Mouse (Mus musculus): ENCODE measurements around the gene Mief2. TPM values are rescaled to one million over a fixed set of nuclear protein-coding genes. Genes with fewer than 3 reads are reported as not detected.
A peak's percentile ranks its signal among the peaks of the same experiment; 100 is the strongest.

The Mief2 gene
- polyA plus RNA-seq (2012; ENCODE audit: insufficient read depth, low replicate concordance) = 10.2 and 20.6 TPM in 2 replicates

- H3K4me1 ChIP-seq = peaks cover 53% of the 10 kb centered on the region
- H3K4me3 ChIP-seq (replicated peaks) = peak within 1 kb of the TSS; percentile 99
- H3K27me3 ChIP-seq (replicated peaks) = no peaks in the 10 kb centered on the region
- peaks cover 60% of the 10 kb centered on the region for H3K36me3 ChIP-seq (replicated peaks; ENCODE audit: low read length)
- no peaks in the 10 kb centered on the region for H3K9me3 ChIP-seq
- TF ChIP-seq FLI1 (IDR thresholded peaks at IDR 0.05; ENCODE audit: low read length) (0 out of 2 replicates have a peak, but pooled peaks have one; percentile 14), GATA1 (IDR thresholded peaks at IDR 0.05; ENCODE audit: borderline replicate concordance, low read length) (no peak)
Observed at GRCm38 (mm10) chr11:60728260-60728761, at the start of gene Mief2. Mief2 (plus strand) TSS chr11:60728398.

DNA sequence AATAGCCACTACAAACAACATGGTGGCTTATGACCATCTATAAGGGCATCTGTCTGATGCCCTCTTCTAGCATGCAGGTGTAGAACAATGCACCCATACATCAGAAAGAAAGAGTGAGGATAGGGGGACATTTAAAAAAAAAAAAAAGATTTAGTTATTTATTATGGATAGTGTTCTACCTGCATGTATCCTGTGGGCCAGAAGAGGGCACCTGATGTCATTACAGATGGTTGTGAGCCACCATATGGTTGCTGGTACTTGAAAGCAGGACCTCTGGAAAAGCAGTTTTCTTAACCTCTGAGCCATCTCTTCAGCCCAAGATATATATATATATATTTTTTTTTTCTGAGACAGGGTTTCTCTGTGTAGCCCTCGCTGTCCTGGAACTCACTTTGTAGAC, 32.0 kb upstream of the Mief2 start:
- no peaks in the 10 kb centered on the region for H3K9me3 ChIP-seq
- no peak overlapping the region for H3K4me3 ChIP-seq (replicated peaks)
- H3K36me3 ChIP-seq (replicated peaks; ENCODE audit: low read length) = no peaks in the 10 kb centered on the region
- TF ChIP-seq FLI1 (IDR thresholded peaks at IDR 0.05; ENCODE audit: low read length) (no peak), GATA1 (IDR thresholded peaks at IDR 0.05; ENCODE audit: borderline replicate concordance, low read length) (no peak)
- H3K27me3 ChIP-seq (replicated peaks) = peaks cover 15% of the 10 kb centered on the region
- H3K4me1 ChIP-seq = peaks cover 23% of the 10 kb centered on the region

DNA sequence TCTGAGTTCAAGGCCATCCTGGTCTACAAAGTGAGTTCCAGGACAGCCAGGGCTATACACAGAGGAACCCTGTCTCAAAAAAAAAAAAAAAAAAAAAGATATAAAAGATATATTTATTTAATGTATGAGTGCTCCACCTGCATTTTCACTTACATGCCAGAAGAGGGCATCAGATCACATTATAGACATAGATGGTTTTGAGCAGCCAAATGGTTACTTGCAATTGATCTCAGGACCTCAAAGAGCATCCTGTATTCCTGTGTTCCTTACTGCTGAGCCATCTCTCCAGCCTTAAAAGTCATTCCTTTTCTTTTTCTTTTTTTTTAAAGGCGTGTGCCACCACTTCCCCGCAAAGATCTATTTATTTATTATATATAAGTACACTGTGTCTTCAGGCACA, 30.6 kb upstream of the Mief2 start:
- no peaks in the 10 kb centered on the region for H3K9me3 ChIP-seq
- no peaks in the 10 kb centered on the region for H3K36me3 ChIP-seq (replicated peaks; ENCODE audit: low read length)
- peaks cover 37% of the 10 kb centered on the region for H3K4me1 ChIP-seq
- H3K27me3 ChIP-seq (replicated peaks) = peaks cover 17% of the 10 kb centered on the region
- TF ChIP-seq FLI1 (IDR thresholded peaks at IDR 0.05; ENCODE audit: low read length) (no peak), GATA1 (IDR thresholded peaks at IDR 0.05; ENCODE audit: borderline replicate concordance, low read length) (no peak)
- H3K4me3 ChIP-seq (replicated peaks) = no peak overlapping the region

- peak overlapping the region; percentile 93 for H3K4me3 ChIP-seq (replicated peaks)
- TF ChIP-seq GATA1 (IDR thresholded peaks at IDR 0.05; ENCODE audit: borderline replicate concordance, low read length) = no peak
- no peak for TF ChIP-seq FLI1 (IDR thresholded peaks at IDR 0.05; ENCODE audit: low read length)
- H3K4me1 ChIP-seq = peaks cover 51% of the 10 kb centered on the region
- no peaks in the 10 kb centered on the region for H3K9me3 ChIP-seq
- peaks cover 18% of the 10 kb centered on the region for H3K27me3 ChIP-seq (replicated peaks)
- H3K36me3 ChIP-seq (replicated peaks; ENCODE audit: low read length) = peaks cover 1% of the 10 kb centered on the region
Observed at GRCm38 (mm10) chr11:60698806-60699523, 29.2 kb upstream of the Mief2 start.

DNA sequence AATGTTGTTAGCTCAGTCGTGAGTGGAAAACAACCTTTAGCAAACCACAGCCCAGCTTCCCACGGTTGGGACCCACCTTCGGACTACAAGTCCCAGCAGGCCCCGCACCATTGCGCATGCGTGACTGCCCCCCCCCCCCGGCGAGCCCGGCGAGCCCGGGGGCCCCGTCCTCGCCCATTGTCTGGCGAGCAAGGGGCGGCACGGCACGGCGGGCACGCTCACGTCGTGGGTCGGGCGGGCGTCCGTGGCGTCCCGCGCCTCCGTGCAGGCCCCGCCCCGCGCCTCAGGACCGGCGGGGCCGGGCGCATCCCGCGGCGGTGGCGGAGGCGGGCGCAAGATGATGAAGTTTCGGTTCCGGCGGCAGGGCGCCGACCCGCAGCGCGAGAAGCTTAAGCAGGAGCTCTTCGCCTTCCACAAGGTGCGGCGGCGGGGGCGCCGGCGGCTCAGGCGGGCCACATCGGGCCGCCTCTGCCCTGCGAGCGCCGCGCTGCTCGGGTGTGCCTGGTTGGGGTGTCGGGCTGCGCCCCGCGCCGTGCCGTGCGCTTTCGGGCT, 28.6 kb upstream of the Mief2 start, which contains the start of gene Llgl1:
Gene Llgl1, plus strand, starts transcription at position 200 of the 552 bp plus-strand sequence.
- no peak for TF ChIP-seq FLI1 (IDR thresholded peaks at IDR 0.05; ENCODE audit: low read length)
- no peak for TF ChIP-seq GATA1 (IDR thresholded peaks at IDR 0.05; ENCODE audit: borderline replicate concordance, low read length)
- Histone ChIP-seq H3K36me3 (replicated peaks; ENCODE audit: low read length) (peaks cover 8% of the 10 kb centered on the region), H3K4me1 (peaks cover 56% of the 10 kb centered on the region), H3K9me3 (no peaks in the 10 kb centered on the region), H3K4me3 (replicated peaks) (peak within 1 kb of the TSS; percentile 93), H3K27me3 (replicated peaks) (peaks cover 18% of the 10 kb centered on the region)

DNA sequence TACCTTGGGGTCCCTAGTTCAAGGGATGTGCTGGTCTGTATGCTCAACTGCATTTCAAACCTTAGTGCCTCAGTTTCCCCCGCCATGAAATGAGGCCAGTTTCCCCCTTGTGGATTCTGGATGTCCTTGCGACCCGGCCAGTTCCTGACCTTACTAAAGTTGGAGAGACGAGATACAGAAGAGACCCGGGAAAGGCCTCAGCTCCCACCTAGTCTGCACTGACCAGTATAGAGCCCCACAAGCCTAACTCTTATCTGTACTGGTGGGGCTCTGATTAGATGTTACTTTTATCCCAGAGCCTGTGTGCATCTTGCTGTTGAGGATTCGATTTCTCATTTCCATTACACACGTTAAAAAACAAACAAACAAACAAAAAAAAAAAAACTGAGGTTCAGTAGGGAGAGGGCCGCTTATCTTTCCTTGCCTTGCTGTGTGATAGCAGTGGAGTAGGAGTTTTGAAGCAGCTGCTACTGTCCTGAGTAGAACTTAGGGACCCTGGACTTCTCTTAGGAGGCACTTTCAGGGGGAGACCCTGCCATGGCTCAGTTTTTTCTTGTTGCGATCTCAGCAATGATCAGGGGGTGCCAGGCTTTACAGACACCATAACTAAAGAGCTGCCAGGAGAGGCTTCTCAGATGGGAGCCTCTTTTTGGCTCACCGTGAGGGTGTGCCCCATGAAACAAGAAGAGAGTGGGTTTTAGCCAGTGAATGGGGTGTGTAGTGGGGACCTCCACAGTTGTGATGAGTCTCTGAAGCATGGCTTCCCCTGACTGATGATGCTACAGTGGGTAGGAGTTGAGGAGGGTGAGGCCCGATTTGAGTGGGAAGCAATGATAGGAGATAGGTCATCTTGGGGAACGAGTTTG, 27.6 kb upstream of the Mief2 start:
- Histone ChIP-seq H3K4me1 (peaks cover 56% of the 10 kb centered on the region), H3K9me3 (no peaks in the 10 kb centered on the region), H3K4me3 (replicated peaks) (peak overlapping the region; percentile 93), H3K27me3 (replicated peaks) (peaks cover 15% of the 10 kb centered on the region), H3K36me3 (replicated peaks; ENCODE audit: low read length) (peaks cover 16% of the 10 kb centered on the region)
- TF ChIP-seq GATA1 (IDR thresholded peaks at IDR 0.05; ENCODE audit: borderline replicate concordance, low read length) (no peak), FLI1 (IDR thresholded peaks at IDR 0.05; ENCODE audit: low read length) (no peak)

DNA sequence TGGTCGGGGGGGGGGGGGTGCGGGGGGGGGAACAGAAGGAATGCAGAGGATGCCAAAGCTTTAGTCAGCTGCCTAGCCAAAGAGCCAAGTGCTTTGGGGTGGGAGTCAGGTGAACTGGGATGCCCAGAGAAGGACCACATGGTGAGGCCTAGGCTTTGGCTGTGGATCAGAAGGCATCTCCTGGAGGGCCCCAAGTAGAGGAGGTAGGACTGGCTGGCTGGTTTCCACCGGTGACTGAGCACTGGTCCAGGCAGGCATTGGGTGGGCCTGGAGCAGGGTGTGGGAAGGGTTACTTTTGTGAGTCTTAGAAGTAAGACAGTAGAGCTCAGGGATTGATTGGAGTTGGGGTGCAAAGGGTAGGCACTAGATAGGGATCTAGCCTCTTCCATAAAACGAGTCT, 26.6 kb upstream of the Mief2 start:
- no peak for TF ChIP-seq GATA1 (IDR thresholded peaks at IDR 0.05; ENCODE audit: borderline replicate concordance, low read length)
- no peak for TF ChIP-seq FLI1 (IDR thresholded peaks at IDR 0.05; ENCODE audit: low read length)
- no peaks in the 10 kb centered on the region for H3K9me3 ChIP-seq
- peaks cover 15% of the 10 kb centered on the region for H3K27me3 ChIP-seq (replicated peaks)
- no peak overlapping the region for H3K4me3 ChIP-seq (replicated peaks)
- H3K4me1 ChIP-seq = peaks cover 56% of the 10 kb centered on the region
- peaks cover 26% of the 10 kb centered on the region for H3K36me3 ChIP-seq (replicated peaks; ENCODE audit: low read length)

DNA sequence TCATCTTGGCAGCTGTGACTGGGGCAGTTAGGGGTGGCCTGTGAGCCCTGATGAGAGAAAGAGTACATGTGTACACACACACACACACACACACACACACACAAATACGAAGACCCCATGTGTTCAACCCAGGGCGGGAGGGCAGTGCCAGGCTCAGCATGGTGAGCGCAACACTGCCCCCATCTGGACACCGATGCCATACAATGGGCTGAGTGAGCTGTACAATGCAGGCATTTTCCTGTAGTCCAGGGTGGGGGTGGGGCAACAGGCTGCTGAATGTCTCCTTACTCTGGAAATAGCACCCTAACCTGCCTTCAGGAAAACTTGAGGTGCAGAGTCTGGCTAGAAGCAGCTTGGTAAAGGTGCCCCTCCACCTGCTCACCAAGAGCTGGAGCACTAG, 25.1 kb upstream of the Mief2 start:
- H3K4me3 ChIP-seq (replicated peaks) = peak overlapping the region; percentile 23
- H3K27me3 ChIP-seq (replicated peaks) = peaks cover 15% of the 10 kb centered on the region
- TF ChIP-seq FLI1 (IDR thresholded peaks at IDR 0.05; ENCODE audit: low read length) = no peak
- TF ChIP-seq GATA1 (IDR thresholded peaks at IDR 0.05; ENCODE audit: borderline replicate concordance, low read length) = no peak
- peaks cover 41% of the 10 kb centered on the region for H3K36me3 ChIP-seq (replicated peaks; ENCODE audit: low read length)
- peaks cover 66% of the 10 kb centered on the region for H3K4me1 ChIP-seq
- H3K9me3 ChIP-seq = no peaks in the 10 kb centered on the region

DNA sequence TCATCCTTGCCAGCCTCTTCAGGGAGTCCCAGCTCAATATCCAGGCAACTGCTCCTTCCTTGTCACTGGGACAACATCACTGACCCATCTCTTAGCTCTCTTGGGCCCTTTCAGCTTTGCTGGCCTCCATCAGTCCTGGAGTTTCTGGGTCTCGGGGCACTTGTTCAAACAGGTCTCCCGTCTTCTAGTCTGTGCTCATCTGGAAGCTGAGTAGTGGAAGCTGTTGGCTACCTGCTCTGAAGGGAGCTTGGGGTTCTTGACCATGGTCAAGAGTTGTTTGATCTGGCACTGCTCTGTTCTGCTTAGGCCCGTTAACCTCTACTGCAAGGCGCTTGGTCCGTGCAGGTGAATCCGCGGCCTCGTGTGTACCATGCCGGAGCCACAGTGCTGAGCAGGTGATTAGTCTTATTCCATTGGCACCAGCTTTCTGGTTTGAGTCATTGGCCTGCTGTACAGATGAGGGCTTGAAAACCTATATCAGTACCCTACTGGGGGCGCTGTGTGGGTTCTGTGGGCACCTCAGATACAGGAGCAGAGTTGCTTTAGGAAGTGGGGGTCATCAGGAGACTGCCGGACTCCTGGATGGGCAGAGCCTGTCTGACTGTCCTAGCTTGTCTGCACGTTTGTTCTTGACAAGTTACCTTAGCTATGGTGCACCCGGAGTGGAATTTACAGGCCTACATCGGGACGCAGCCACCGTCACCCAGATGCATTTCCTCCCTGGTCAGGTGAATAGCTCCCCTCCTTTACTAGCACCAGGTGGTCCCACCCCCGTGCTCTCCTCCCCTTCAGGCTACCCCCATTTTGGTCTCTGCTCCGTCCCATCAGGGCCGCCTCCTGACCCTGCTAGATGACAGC, 23.9 kb upstream of the Mief2 start:
- Histone ChIP-seq H3K27me3 (replicated peaks) (peaks cover 15% of the 10 kb centered on the region), H3K36me3 (replicated peaks; ENCODE audit: low read length) (peaks cover 52% of the 10 kb centered on the region), H3K4me3 (replicated peaks) (no peak overlapping the region), H3K4me1 (peaks cover 55% of the 10 kb centered on the region), H3K9me3 (no peaks in the 10 kb centered on the region)
- no peak for TF ChIP-seq FLI1 (IDR thresholded peaks at IDR 0.05; ENCODE audit: low read length)
- TF ChIP-seq GATA1 (IDR thresholded peaks at IDR 0.05; ENCODE audit: borderline replicate concordance, low read length) = no peak

All from megakaryocyte, embryonic 14.5 days (primary cell).